Mouse (Mus musculus): Measurements from ENCODE around the gene Orm3. TPM values are rescaled to one million over a fixed set of nuclear protein-coding genes. Genes with fewer than 3 reads are reported as not detected.

The Orm3 gene
- polyA plus RNA-seq, 1 experiment from 2014 or later: 0.08 TPM

DNA sequence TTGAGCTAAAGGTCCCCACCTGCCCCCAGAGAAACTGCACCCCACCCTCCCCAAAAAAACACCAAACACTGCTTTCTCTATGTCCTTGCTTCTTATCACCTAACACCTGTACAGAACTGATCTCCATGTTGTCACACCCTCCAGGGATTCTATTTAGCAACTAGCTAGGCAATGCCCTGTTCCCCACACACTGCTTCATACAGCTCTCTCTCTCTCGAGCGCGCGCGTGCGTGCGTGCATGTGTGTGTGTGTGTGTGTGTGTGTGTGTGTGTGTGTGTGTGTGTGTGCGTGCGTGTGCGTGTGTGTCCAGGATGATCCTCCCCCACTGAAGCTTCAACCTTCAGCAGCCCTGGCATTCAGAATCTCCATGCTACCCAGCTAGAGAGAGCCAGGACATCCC, 46.1 kb downstream of the Orm3 start:
- DNase-seq (ENCODE audit: low read depth, low spot score) (no peak), ATAC-seq (no peak)
- H3K27me3 ChIP-seq: no peaks in the 10 kb centered on the region
- in situ Hi-C loops (cut with MboI; ENCODE audit: low pct_unique_long_range_greater_than_20kb): loop anchor here (25.0 kb wide), 1 partner anchor 1085 kb away; no protein-coding TSS in a partner anchor
- TF ChIP-seq CTCF (IDR thresholded peaks at IDR 0.05): no peak
- ChIA-PET CTCF (interaction anchor here (1.9 kb wide), 1 partner anchor 12 kb away, joined by 7 read pairs; no protein-coding TSS in a partner anchor), POLR2A (no interaction called here)

DNA sequence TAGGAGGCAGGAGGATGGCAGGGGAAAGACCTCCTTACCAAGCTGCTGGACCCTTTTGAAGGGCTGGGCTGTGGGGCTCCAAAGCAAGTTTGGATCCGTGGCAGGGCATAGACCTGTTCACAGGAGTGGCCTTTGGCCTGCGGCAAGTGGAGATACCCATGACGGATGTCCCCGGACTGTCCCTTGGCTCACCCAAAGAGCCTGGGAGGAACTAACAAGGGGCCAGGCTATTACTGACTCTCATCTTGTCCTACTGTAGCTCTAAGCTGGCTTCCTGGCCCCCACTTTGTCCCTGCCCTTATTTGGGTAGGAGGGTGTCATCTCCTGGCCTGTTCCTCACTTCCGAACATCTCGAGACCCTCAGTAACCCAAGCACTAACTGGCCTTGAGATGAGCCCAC, 46.6 kb downstream of the Orm3 start:
- POLR2A ChIA-PET: interaction anchor here (0.6 kb wide), 2 partner anchors 14 to 21 kb away, joined by 4 read pairs; no protein-coding TSS in a partner anchor
- in situ Hi-C loops (cut with MboI; ENCODE audit: low pct_unique_long_range_greater_than_20kb): loop anchor here (25.0 kb wide), 1 partner anchor 1085 kb away; no protein-coding TSS in a partner anchor
- DNase-seq (ENCODE audit: low read depth, low spot score) (no peak), ATAC-seq (no peak)
- CTCF ChIA-PET: interaction anchor here (1.9 kb wide), 1 partner anchor 12 kb away, joined by 7 read pairs; no protein-coding TSS in a partner anchor
- H3K27me3 ChIP-seq: no peaks in the 10 kb centered on the region
- TF ChIP-seq CTCF (IDR thresholded peaks at IDR 0.05): no peak

DNA sequence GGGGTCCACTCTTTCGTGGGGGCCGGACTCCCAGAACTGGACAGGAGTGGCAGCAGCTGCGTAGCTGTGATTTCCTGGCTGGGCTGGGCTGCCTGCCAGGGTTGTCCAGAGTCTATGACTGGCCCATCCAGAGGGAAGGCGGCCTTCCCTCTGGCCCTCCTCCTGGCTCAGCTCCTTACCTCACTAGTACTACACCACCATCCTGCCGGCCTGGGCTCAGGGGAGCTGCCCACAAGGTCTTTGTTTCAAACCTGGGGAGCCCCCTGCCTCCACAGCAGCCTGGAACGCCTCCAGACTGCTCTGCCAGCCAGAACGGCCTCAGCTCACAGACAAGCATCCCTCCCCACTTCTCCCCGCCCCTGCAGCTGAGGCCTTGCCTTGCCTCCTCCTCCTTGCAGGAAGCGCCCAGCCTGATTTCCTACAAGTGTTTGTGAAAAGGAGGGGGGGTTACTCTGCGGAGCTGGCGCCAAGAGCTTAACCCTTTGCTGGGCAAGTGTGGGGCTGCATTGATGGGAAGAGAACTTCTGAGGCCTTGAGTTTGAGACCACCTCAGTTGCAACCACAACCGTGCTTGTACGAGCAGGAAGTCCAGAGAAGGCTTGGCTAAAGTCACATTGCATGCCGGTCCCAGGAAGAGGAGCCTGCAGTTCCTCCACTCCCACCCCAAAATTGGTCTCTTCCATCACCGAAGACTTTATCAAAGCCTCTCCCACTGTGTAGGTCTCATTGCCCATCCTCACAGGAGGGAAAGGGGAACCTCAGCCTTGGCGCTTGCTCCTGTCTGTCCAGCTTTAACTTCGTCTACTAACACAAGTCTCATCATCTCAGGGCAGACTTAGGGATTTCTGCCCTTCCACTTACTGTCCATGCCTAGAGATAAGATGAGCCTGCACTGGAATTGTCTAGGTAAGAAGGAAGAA, 47.3 kb downstream of the Orm3 start, which contains the start of gene Akna:
TSS of gene Akna (minus strand) at position 315 of the 920 bp plus-strand sequence.
- CTCF ChIA-PET: interaction anchor here (1.9 kb wide), 1 partner anchor 13 kb away, joined by 7 read pairs; no protein-coding TSS in a partner anchor
- TF ChIP-seq CTCF (IDR thresholded peaks at IDR 0.05): no peak
- POLR2A ChIA-PET: interaction anchor here (0.6 kb wide), 2 partner anchors 13 to 20 kb away, joined by 4 read pairs; no protein-coding TSS in a partner anchor
- in situ Hi-C loops (cut with MboI; ENCODE audit: low pct_unique_long_range_greater_than_20kb): loop anchor here (25.0 kb wide), 1 partner anchor 1084 kb away; no protein-coding TSS in a partner anchor
- DNase-seq (ENCODE audit: low read depth, low spot score): peak; percentile 60
- no peaks in the 10 kb centered on the region for H3K27me3 ChIP-seq
- peak; percentile 83 for ATAC-seq

DNA sequence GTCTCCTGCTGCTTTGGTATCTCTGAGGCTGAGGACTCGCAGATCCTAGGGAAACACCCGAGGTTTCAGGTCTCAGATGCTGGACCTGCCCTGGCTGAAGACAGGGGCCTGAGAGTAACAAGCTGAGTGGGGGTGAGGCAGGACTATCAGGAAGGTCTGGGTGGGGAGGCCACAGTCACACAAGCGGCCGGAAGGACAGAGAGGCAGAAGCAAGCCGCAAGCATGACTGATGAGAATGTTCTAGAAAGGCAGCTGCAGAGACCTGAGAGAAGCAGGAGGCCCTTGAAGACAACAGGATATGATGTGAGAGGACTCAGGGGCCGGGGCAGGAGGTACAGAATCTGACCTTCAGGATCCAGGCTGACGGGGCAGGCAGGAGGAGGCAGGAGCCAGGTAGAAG, 48.2 kb downstream of the Orm3 start:
- ChIA-PET CTCF (no interaction called here), POLR2A (no interaction called here)
- in situ Hi-C loops (cut with MboI; ENCODE audit: low pct_unique_long_range_greater_than_20kb): loop anchor here (25.0 kb wide), 1 partner anchor 1083 kb away; no protein-coding TSS in a partner anchor
- H3K27me3 ChIP-seq: no peaks in the 10 kb centered on the region
- TF ChIP-seq CTCF (IDR thresholded peaks at IDR 0.05): no peak
- no peak for ATAC-seq
- DNase-seq (ENCODE audit: low read depth, low spot score): no peak

DNA sequence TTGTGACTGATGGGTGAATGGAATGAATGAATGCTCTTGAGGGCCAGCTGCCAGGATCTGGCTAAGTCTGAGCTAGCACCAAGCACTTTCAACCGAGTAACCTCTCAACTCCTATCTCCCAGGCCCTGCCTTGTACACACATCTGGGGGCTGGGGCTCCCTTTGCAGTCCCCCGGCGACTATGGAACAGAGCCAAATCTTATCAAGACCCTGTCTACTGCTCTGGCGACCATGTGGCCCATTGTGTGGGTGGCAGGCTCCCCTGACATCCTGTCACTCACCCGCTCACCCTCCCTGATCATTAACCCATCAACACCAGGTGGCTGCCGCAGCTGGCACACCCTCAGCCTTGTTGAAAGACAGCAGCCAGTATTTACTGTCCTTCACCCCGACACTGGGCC, 49.1 kb downstream of the Orm3 start:
- no peak for DNase-seq (ENCODE audit: low read depth, low spot score)
- no peak for TF ChIP-seq CTCF (IDR thresholded peaks at IDR 0.05)
- CTCF ChIA-PET: no interaction called here
- POLR2A ChIA-PET: interaction anchor here (0.7 kb wide), 1 partner anchor 522 kb away, joined by 3 read pairs; no protein-coding TSS in a partner anchor
- ATAC-seq: no peak
- in situ Hi-C loops (cut with MboI; ENCODE audit: low pct_unique_long_range_greater_than_20kb): loop anchor here (25.0 kb wide), 1 partner anchor 1082 kb away; no protein-coding TSS in a partner anchor
- no peaks in the 10 kb centered on the region for H3K27me3 ChIP-seq

DNA sequence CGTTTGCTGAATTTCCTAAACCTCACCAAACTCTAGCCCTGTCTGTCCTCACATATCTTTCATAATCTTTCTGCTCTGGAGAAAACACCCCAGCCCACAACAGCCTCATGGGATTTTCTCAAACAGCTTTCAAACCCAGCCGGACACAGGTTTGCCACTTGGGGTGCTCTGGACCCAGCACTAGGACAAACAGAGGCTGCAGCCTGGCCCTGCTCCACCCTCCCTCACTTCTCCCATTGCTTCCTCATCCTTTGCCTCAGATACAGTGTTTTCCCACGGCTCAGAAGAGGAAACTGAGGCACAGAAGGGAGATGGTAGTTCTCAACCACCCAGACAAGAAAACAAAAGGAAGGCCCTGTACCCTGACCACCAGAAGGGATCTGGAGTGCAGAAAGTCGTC, 49.7 kb downstream of the Orm3 start:
- ChIA-PET CTCF (no interaction called here), POLR2A (interaction anchor here (0.7 kb wide), 1 partner anchor 522 kb away, joined by 3 read pairs; no protein-coding TSS in a partner anchor)
- H3K27me3 ChIP-seq: no peaks in the 10 kb centered on the region
- ATAC-seq (no peak), DNase-seq (ENCODE audit: low read depth, low spot score) (no peak)
- in situ Hi-C loops (cut with MboI; ENCODE audit: low pct_unique_long_range_greater_than_20kb): loop anchor here (25.0 kb wide), 1 partner anchor 1082 kb away; no protein-coding TSS in a partner anchor
- no peak for TF ChIP-seq CTCF (IDR thresholded peaks at IDR 0.05)

DNA sequence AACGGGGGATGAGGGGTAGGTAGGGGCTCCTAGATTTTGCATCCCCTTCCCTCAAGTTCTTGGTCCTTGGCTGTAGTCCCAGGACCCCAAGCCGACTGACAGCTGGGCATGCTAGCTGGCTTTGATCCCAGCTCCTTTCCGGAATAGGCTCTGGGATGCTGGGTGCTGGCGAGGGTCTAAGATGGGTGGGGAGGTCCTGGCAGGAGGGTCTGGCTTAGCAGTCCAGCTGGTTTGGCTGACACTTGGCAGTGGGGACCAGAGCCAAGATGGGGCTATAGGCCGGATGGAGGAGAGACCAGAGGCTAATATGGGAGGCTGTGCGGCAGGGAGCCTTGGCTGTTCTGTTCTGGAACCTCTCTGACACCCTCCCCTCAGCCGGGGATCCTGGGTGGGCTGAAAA, 52.3 kb downstream of the Orm3 start:
- POLR2A ChIA-PET: no interaction called here

DNA sequence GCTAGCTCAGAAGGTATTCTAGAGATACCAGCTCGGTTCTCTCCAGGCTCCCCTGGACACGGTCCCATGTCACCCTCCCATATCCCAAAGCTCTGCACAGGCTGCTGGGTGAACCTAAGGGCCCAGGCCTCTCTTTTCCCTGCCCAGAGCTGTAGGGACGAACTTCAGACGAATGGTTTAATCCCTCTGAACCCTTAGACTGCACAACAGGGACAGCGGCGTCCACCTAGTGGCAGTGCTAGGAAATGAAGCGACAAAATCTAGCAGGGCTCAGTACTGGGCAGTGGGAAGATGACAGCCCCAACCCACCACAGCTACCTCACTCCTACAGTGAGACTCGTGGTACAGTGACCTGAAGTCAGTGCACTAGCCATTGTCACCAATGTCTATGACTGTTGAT, 52.7 kb downstream of the Orm3 start:
- H3K27me3 ChIP-seq: no peaks in the 10 kb centered on the region
- DNase-seq (ENCODE audit: low read depth, low spot score): no peak
- POLR2A ChIA-PET: no interaction called here
- no peak for TF ChIP-seq CTCF (IDR thresholded peaks at IDR 0.05)
- in situ Hi-C loops (cut with MboI; ENCODE audit: low pct_unique_long_range_greater_than_20kb): loop anchor here (25.0 kb wide), 1 partner anchor 1079 kb away; no protein-coding TSS in a partner anchor
- ATAC-seq: no peak
- CTCF ChIA-PET: interaction anchor here (0.8 to 2.0 kb wide), 7 partner anchors 14 to 250 kb away, joined by 3 to 4 read pairs (median 3); no protein-coding TSS in a partner anchor

More for the DNA sequence above, 52.3 kb downstream of the Orm3 start:
- no peak for DNase-seq (ENCODE audit: low read depth, low spot score)
- ATAC-seq: no peak
- H3K27me3 ChIP-seq: no peaks in the 10 kb centered on the region
- CTCF ChIA-PET: interaction anchor here (0.8 to 2.0 kb wide), 4 partner anchors 15 to 249 kb away, joined by 3 to 4 read pairs (median 3); no protein-coding TSS in a partner anchor
- in situ Hi-C loops (cut with MboI; ENCODE audit: low pct_unique_long_range_greater_than_20kb): loop anchor here (25.0 kb wide), 1 partner anchor 1079 kb away; no protein-coding TSS in a partner anchor
- no peak for TF ChIP-seq CTCF (IDR thresholded peaks at IDR 0.05)

Other genes with a start within 250 kb of the Orm3 start
- gene Ambp, start 201.4 kb upstream of the Orm3 start, polyA plus RNA-seq (2021): 0.10 TPM
- 10.7 TPM for gene Kif12, start 184.0 kb upstream of the Orm3 start, polyA plus RNA-seq (2021)
- gene Col27a1, start 142.2 kb upstream of the Orm3 start, polyA plus RNA-seq (2021): 4.2 TPM
- gene Orm1, start 11.6 kb upstream of the Orm3 start, polyA plus RNA-seq (2021): 0.42 TPM
- gene Orm2, start 6.3 kb downstream of the Orm3 start, polyA plus RNA-seq (2021): 1.7 TPM
- gene Akna, start 47.2 kb downstream of the Orm3 start, polyA plus RNA-seq (2021): 4.7 TPM
- gene Whrn, start 139.8 kb downstream of the Orm3 start, polyA plus RNA-seq (2021): 31.0 TPM
- gene Atp6v1g1, start 188.6 kb downstream of the Orm3 start, polyA plus RNA-seq (2021): 230 TPM
- gene Tmem268, start 202.6 kb downstream of the Orm3 start, polyA plus RNA-seq (2021): 9.5 TPM
- not detected for gene Gm11213, start 249.1 kb downstream of the Orm3 start, polyA plus RNA-seq (2021)